Mouse (Mus musculus) layer of hippocampus, postnatal 36 days (tissue): ENCODE data around the gene Nell1. TPM values are rescaled to one million over a fixed set of nuclear protein-coding genes. Genes with fewer than 3 reads are reported as not detected.
A peak's percentile ranks its signal among the peaks of the same experiment; 100 is the strongest.

ENCODE experiments used
- DNase-seq, 2 experiments: peaks; one replicate each; pipeline ENCODE4 v3.0.0; 2022
- total RNA-seq, 2 experiments: library from RNA; stranded (reverse); gene quantifications; 2 replicates each; pipeline ENCODE4 v1.2.3; 2021

The Nell1 gene
- total RNA-seq, 2 experiments from 2014 or later: 47.2 to 54.5 TPM

- no peak for DNase-seq
These were observed 75.5 kb downstream of the Nell1 start for GRCm38 (mm10) chr7:50050144-50050543.

GRCm38 (mm10) chr7:50053704-50054103 is 79.0 kb downstream of the Nell1 start:
- peak in 1 of 2 experiments; percentile 4 for DNase-seq

GRCm38 (mm10) chr7:50094461-50094860 is 119.8 kb downstream of the Nell1 start:
- no peak for DNase-seq

GRCm38 (mm10) chr7:50105612-50106321 is 131.1 kb downstream of the Nell1 start:
- DNase-seq: no peak

- no peak for DNase-seq
These were observed 132.6 kb downstream of the Nell1 start for GRCm38 (mm10) chr7:50107261-50107660.

GRCm38 (mm10) chr7:50118348-50118747 is 143.7 kb downstream of the Nell1 start:
- DNase-seq: no peak

GRCm38 (mm10) chr7:50137706-50138105 is 163.0 kb downstream of the Nell1 start:
- no peak for DNase-seq

- no peak for DNase-seq
These were observed 174.7 kb downstream of the Nell1 start for GRCm38 (mm10) chr7:50149326-50149725.

- DNase-seq: no peak
These were observed 176.2 kb downstream of the Nell1 start for GRCm38 (mm10) chr7:50150838-50151237.

GRCm38 (mm10) chr7:50153618-50154017 is 179.0 kb downstream of the Nell1 start:
- DNase-seq: peak; percentile 4 to 37

GRCm38 (mm10) chr7:50162602-50163001 is 187.9 kb downstream of the Nell1 start:
- DNase-seq: no peak

GRCm38 (mm10) chr7:50168778-50169177 is 194.1 kb downstream of the Nell1 start:
- DNase-seq: no peak

- DNase-seq: no peak
These were observed 211.6 kb downstream of the Nell1 start for GRCm38 (mm10) chr7:50186306-50186705.

- no peak for DNase-seq
These were observed 219.3 kb downstream of the Nell1 start for GRCm38 (mm10) chr7:50193955-50194354.

- DNase-seq: no peak
These were observed 220.5 kb downstream of the Nell1 start for GRCm38 (mm10) chr7:50195080-50195611.

- DNase-seq: peak in 1 of 2 experiments; percentile 15
These were observed 230.6 kb downstream of the Nell1 start for GRCm38 (mm10) chr7:50205268-50205667.

- peak in 1 of 2 experiments; percentile 20 for DNase-seq
These were observed 236.1 kb downstream of the Nell1 start for GRCm38 (mm10) chr7:50210678-50211251.

- no peak for DNase-seq
These were observed 247.2 kb downstream of the Nell1 start for GRCm38 (mm10) chr7:50221849-50222248.

- no peak for DNase-seq
These were observed 252.0 kb downstream of the Nell1 start for GRCm38 (mm10) chr7:50226621-50227020.

- DNase-seq: no peak
These were observed 253.6 kb downstream of the Nell1 start for GRCm38 (mm10) chr7:50228273-50228672.

- DNase-seq: no peak
These were observed 266.5 kb downstream of the Nell1 start for GRCm38 (mm10) chr7:50241213-50241612.

- DNase-seq: peak; percentile 82 to 84
These were observed 267.1 kb downstream of the Nell1 start for GRCm38 (mm10) chr7:50241634-50242273.

- DNase-seq: no peak
These were observed 278.5 kb downstream of the Nell1 start for GRCm38 (mm10) chr7:50253166-50253565.
